Mouse (Mus musculus) myocyte (in vitro differentiated cells): ENCODE results near the gene Cabp2.

Experiments used
- E2F4 ChIP-seq: IDR thresholded peaks from one replicate; pipeline ENCODE4 v1.6.1; 2011; ENCODE audit warnings: mild to moderate bottlenecking, control low read depth, moderate library complexity; ENCODE audit not compliant: insufficient read depth
- MAX ChIP-seq: IDR thresholded peaks from one replicate; pipeline ENCODE4 v1.6.1; 2011; ENCODE audit warnings: low read depth, mild to moderate bottlenecking, control low read depth
- MYOD1 ChIP-seq, 3 experiments: IDR thresholded peaks; one replicate each; pipeline ENCODE4 v1.6.1; 2011; ENCODE audit warnings: control low read depth in 2 of 3, low read depth in 2 of 3, mild to moderate bottlenecking in 2 of 3, moderate library complexity in 1 of 3; ENCODE audit not compliant: insufficient read length in 2 of 3, control insufficient read depth in 1 of 3
- POLR2A ChIP-seq: IDR thresholded peaks from one replicate; pipeline ENCODE4 v1.6.1; 2011; ENCODE audit warnings: low read depth, mild to moderate bottlenecking, control low read depth, moderate library complexity; ENCODE audit not compliant: insufficient read length
- USF1 ChIP-seq: IDR thresholded peaks from one replicate; pipeline ENCODE4 v1.6.1; 2011; ENCODE audit warnings: low read depth, mild to moderate bottlenecking, control low read depth, moderate library complexity

DNA sequence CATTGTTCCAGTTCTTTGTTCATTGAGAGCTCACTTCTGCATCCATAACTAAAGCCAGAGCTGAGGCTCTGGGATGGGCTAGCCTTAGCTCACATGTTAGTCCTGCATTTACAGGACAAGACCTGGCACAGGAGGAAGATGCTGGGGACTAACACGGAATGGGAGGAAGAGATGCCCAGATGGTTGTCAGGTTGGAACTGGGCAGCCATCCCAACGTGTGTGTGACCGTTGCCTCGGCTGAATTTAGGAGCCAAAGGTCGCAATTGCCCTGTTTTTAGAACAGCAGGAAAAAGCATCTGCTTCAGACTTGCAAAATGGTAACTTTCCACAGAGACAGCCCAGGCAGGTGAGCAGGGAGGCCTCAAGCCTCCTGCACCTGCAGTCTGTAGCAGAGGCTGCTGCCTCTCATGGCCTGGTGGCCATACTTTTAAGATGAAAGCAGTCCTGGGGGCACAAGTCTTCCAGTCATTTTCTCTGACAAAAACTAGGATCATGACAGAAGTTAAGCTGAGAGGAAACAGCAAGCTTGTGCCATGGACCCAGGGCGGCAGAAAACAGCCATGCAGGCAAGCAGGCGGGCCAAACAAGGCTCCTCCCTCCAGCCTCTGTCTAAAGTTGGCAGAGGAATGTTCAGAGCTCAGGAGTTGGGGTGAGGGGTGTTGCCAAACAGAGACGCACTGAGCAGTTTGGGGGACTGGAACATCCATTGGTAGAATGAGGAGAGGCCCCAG is 26.0 kb upstream of the Cabp2 start:
- TF ChIP-seq E2F4 (no peak), POLR2A (no peak), USF1 (no peak), MYOD1 (IDR thresholded peaks at IDR 0.05; ENCODE audit: control insufficient read depth in 1 of 3, insufficient read length in 2 of 3, low read depth in 2 of 3) (no peak), MAX (no peak)
